Mouse (Mus musculus): ENCODE measurements around the gene Gadl1. TPM values are rescaled to one million over a fixed set of nuclear protein-coding genes. Genes with fewer than 3 reads are reported as not detected.

Gene Gadl1
- total and polyA plus RNA-seq, 3 experiments, result 0.13 TPM; not detected in 2

DNA sequence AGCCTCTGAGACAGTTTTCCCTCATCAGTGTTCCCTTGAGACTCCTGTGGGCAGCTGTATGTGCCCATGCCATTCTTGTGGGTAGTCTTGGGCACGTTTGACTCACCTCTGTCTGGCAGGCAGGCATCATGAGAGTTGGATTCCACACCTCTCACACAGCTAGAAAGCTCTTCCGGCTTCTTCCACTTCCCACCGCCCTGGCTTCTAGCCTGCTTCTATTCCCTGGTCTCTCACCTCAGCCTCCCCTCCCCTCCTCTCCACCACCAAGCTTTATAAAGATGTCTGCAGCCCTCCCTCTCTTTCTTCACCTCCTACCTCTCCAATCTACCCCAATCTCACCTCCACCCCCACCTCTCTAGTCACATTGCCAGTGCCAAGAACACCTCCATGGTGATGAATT lies 30.2 kb downstream of the Gadl1 start:
- H3K9me3 ChIP-seq (replicated peaks; ENCODE audit: low read length), result peaks cover 4% of the 10 kb centered on the region
- TF ChIP-seq TBP (conservative IDR thresholded peaks at IDR 0.05; ENCODE audit: low read depth, low read length), result no peak
- no peak for TF ChIP-seq HCFC1 (IDR thresholded peaks at IDR 0.05; ENCODE audit: low read depth, low read length)
- TF ChIP-seq ZKSCAN1 (IDR thresholded peaks at IDR 0.05; ENCODE audit: borderline replicate concordance, low read depth, low read length), result no peak
- TF ChIP-seq ELF1 (IDR thresholded peaks at IDR 0.05; ENCODE audit: low read depth, low read length), result no peak
- no peak for TF ChIP-seq NRF1 (IDR thresholded peaks at IDR 0.05; ENCODE audit: low read depth, low read length)
- TF ChIP-seq MAFK (IDR thresholded peaks at IDR 0.05; ENCODE audit: insufficient replicate concordance, low read length), result no peak
- no peak for TF ChIP-seq MAX (IDR thresholded peaks at IDR 0.05; ENCODE audit: low read length)
- TF ChIP-seq ZMIZ1 (IDR thresholded peaks at IDR 0.05; ENCODE audit: low read depth, low read length), result no peak
- TF ChIP-seq POLR2A (IDR thresholded peaks at IDR 0.05; ENCODE audit: low read depth, low read length), result no peak
- TF ChIP-seq MEF2A (IDR thresholded peaks at IDR 0.05; ENCODE audit: borderline replicate concordance, low read depth, low read length), result no peak
- no peak for TF ChIP-seq MAZ (IDR thresholded peaks at IDR 0.05; ENCODE audit: low read depth, low read length)
- no peak for TF ChIP-seq JUN (IDR thresholded peaks at IDR 0.05; ENCODE audit: insufficient read depth, low read depth, low read length)
- H3K36me3 ChIP-seq (replicated peaks in 1 of 2; ENCODE audit: control insufficient read depth in 1 of 2, insufficient read depth in 1 of 2, low read length in 1 of 2), result no peaks in the 10 kb centered on the region
- no peaks in the 10 kb centered on the region for H3K27me3 ChIP-seq (replicated peaks)
- no peak for DNase-seq (ENCODE audit: extremely low read depth)
- in situ Hi-C loops (cut with MboI; ENCODE audit: low pct_ligation_motif_present, low pct_unique_long_range_greater_than_20kb, low sequenced_read_pairs) (no loop called here), dilution Hi-C loops (cut with MboI; ENCODE audit: extremely low pct_ligation_motif_present, extremely low pct_unique_long_range_greater_than_20kb, low sequenced_read_pairs) (no loop called here)
- no peaks in the 10 kb centered on the region for H3K4me1 ChIP-seq (ENCODE audit: control insufficient read depth in 1 of 2, insufficient read depth in 2 of 2)
- no peak overlapping the region for H3K27ac ChIP-seq (ENCODE audit: insufficient read depth, low read depth)
- no peaks in the 10 kb centered on the region for H3K79me2 ChIP-seq (replicated peaks; ENCODE audit: control insufficient read depth, extremely low read depth, insufficient read depth, poor library complexity, severe bottlenecking)
- H3K9ac ChIP-seq (ENCODE audit: insufficient read depth, low read depth), result no peak overlapping the region
- H3K4me3 ChIP-seq (replicated peaks in 1 of 3; ENCODE audit: low read depth in 2 of 3, low read length in 2 of 3, poor library complexity in 1 of 3), result no peak overlapping the region
- H3K4me2 ChIP-seq (ENCODE audit: insufficient read depth, low read depth, poor library complexity, severe bottlenecking), result no peak overlapping the region

DNA sequence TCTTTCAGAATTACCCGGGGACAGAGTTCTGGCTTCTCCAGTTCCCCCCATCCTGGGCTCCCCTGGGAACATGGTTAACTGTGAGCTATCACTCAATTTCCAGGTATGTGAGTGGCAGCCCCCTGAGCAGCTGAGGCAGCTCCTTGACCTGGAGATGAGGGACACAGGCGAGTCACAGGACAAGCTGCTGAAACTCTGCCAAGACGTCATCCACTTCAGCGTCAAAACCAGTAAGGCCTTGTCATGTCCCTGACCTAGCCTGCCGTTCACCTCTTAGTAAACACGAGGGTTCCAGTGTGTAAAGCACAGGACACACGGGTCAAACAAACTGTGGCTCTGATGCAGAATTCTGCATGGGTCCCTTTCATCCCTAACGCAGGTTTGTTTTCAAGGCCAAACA lies 31.9 kb downstream of the Gadl1 start:
- H3K79me2 ChIP-seq (replicated peaks; ENCODE audit: control insufficient read depth, extremely low read depth, insufficient read depth, poor library complexity, severe bottlenecking), result no peaks in the 10 kb centered on the region
- H3K36me3 ChIP-seq (replicated peaks in 1 of 2; ENCODE audit: control insufficient read depth in 1 of 2, insufficient read depth in 1 of 2, low read length in 1 of 2), result no peaks in the 10 kb centered on the region
- no peak overlapping the region for H3K4me2 ChIP-seq (ENCODE audit: insufficient read depth, low read depth, poor library complexity, severe bottlenecking)
- no peak overlapping the region for H3K9ac ChIP-seq (ENCODE audit: insufficient read depth, low read depth)
- no peak overlapping the region for H3K27ac ChIP-seq (ENCODE audit: insufficient read depth, low read depth)
- DNase-seq (ENCODE audit: extremely low read depth), result no peak
- in situ Hi-C loops (cut with MboI; ENCODE audit: low pct_ligation_motif_present, low pct_unique_long_range_greater_than_20kb, low sequenced_read_pairs) (no loop called here), dilution Hi-C loops (cut with MboI; ENCODE audit: extremely low pct_ligation_motif_present, extremely low pct_unique_long_range_greater_than_20kb, low sequenced_read_pairs) (no loop called here)
- H3K9me3 ChIP-seq (replicated peaks; ENCODE audit: low read length), result peaks cover 4% of the 10 kb centered on the region
- H3K4me3 ChIP-seq (replicated peaks in 1 of 3; ENCODE audit: low read depth in 2 of 3, low read length in 2 of 3, poor library complexity in 1 of 3), result no peak overlapping the region
- H3K4me1 ChIP-seq (ENCODE audit: control insufficient read depth in 1 of 2, insufficient read depth in 2 of 2), result no peaks in the 10 kb centered on the region
- no peaks in the 10 kb centered on the region for H3K27me3 ChIP-seq (replicated peaks)
- TF ChIP-seq E2F4 (IDR thresholded peaks at IDR 0.05; ENCODE audit: insufficient replicate concordance, low read depth, low read length), result no peak
- no peak for TF ChIP-seq HCFC1 (IDR thresholded peaks at IDR 0.05; ENCODE audit: low read depth, low read length)
- no peak for TF ChIP-seq MAFK (IDR thresholded peaks at IDR 0.05; ENCODE audit: insufficient replicate concordance, low read length)
- no peak for TF ChIP-seq USF2 (conservative IDR thresholded peaks at IDR 0.05; ENCODE audit: low read depth, low read length)
- no peak for TF ChIP-seq CHD2 (IDR thresholded peaks at IDR 0.05; ENCODE audit: low read length)
- no peak for TF ChIP-seq NRF1 (IDR thresholded peaks at IDR 0.05; ENCODE audit: low read depth, low read length)
- no peak for TF ChIP-seq TCF12 (IDR thresholded peaks at IDR 0.05; ENCODE audit: low read depth, low read length)
- TF ChIP-seq MEF2A (IDR thresholded peaks at IDR 0.05; ENCODE audit: borderline replicate concordance, low read depth, low read length), result no peak
- no peak for TF ChIP-seq ETS1 (conservative IDR thresholded peaks at IDR 0.05; ENCODE audit: low read depth, low read length)
- TF ChIP-seq JUND (conservative IDR thresholded peaks at IDR 0.05; ENCODE audit: low read depth, low read length), result no peak
- no peak for TF ChIP-seq MAZ (IDR thresholded peaks at IDR 0.05; ENCODE audit: low read depth, low read length)
- no peak for TF ChIP-seq JUN (IDR thresholded peaks at IDR 0.05; ENCODE audit: insufficient read depth, low read depth, low read length)
- TF ChIP-seq POLR2AphosphoS2 (IDR thresholded peaks at IDR 0.05; ENCODE audit: low read depth, low read length), result no peak
- no peak for TF ChIP-seq GABPA (IDR thresholded peaks at IDR 0.05; ENCODE audit: insufficient replicate concordance, low read depth, low read length)
